ENCODE assay signal across 8 mouse cellular contexts in the genomic region with DNA sequence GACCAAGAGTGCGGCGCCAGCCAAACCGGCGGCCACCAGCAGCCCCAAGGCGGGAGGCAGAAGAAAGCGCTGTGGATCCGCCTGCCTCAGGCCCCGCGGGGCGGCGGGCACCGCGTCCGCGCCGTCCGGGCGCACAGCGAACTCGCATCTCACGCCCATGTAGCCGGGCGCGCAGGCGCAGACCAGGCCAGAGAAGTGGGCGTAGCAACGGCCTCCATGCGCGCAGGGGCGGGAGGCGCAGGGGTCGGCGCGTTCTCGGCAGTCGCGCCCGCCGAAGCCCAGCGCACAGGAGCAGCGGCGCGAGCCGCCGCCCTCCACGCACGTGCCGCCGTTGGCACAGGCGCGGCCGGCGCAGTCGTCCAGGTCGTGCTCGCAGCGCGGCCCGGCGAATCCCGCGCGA. TPM values are rescaled to one million over a fixed set of nuclear protein-coding genes. Genes with fewer than 3 reads are reported as not detected.
A peak's percentile ranks its signal among the peaks of the same experiment; 100 is the strongest.
DNase-seq lines count a peak whose midpoint lies in the region; ATAC-seq and TF ChIP-seq lines count a peak whose summit lies in the region.

No protein-coding gene starts in this region.

- H3K9ac ChIP-seq in ES-E14 (ENCODE audit: insufficient read depth, low read depth, low read length, poor library complexity, severe bottlenecking), result peak overlapping the region; percentile 74
- peak overlapping the region; percentile 73 for H3K9ac ChIP-seq in hindbrain, embryonic 13.5 days

- H3K9me3 ChIP-seq in ES-E14 (ENCODE audit: control insufficient read depth, insufficient read depth, low read depth, low read length), result no peaks in the 10 kb centered on the region
- H3K9me3 ChIP-seq in forebrain, embryonic 10.5 days, result no peaks in the 10 kb centered on the region
- no peaks in the 10 kb centered on the region for H3K9me3 ChIP-seq in hindbrain, embryonic 13.5 days

- no peaks in the 10 kb centered on the region for H3K36me3 ChIP-seq in ES-E14 (ENCODE audit: control insufficient read depth, insufficient read depth, low read length, poor library complexity, severe bottlenecking)
- peaks cover 4% of the 10 kb centered on the region; the same call in 1 of the 2 replicates for H3K36me3 ChIP-seq in forebrain, embryonic 10.5 days (replicated peaks)
- H3K36me3 ChIP-seq in hindbrain, embryonic 13.5 days, result no peaks in the 10 kb centered on the region

- H3K4me1 ChIP-seq in ES-E14 (ENCODE audit: control insufficient read depth in 2 of 2, insufficient read depth in 2 of 2, low read length in 2 of 2, poor library complexity in 1 of 2), result peaks cover 0 to 12% of the 10 kb centered on the region in 2 experiments; a peak in 1 of 4 replicates
- peaks cover 39% of the 10 kb centered on the region for H3K4me1 ChIP-seq in forebrain, embryonic 10.5 days
- peaks cover 44% of the 10 kb centered on the region for H3K4me1 ChIP-seq in hindbrain, embryonic 13.5 days (replicated peaks)

- no peak overlapping the region for H3K27ac ChIP-seq in ES-E14 (ENCODE audit: insufficient read depth, low read depth, low read length, poor library complexity, severe bottlenecking)
- peak overlapping the region; percentile 75 for H3K27ac ChIP-seq in forebrain, embryonic 10.5 days
- no peak overlapping the region for H3K27ac ChIP-seq in hindbrain, embryonic 13.5 days

- H3K4me2 ChIP-seq in hindbrain, embryonic 13.5 days, result peak overlapping the region; percentile 76

- peaks cover 100% of the 10 kb centered on the region for H3K27me3 ChIP-seq in forebrain, embryonic 10.5 days (ENCODE audit: poor library complexity, severe bottlenecking)
- H3K27me3 ChIP-seq in hindbrain, embryonic 13.5 days, result peaks cover 76% of the 10 kb centered on the region

- in situ Hi-C loops in ES-E14 (cut with MboI; ENCODE audit: low sequenced_read_pairs in 2 of 2, unreplicated experiment in 2 of 2), result no loop called here

- DNase-seq in ES-E14 (ENCODE audit: low read depth, low spot score), result no peak
- DNase-seq in adrenal gland, adult 18-20 months (ENCODE audit: low spot score in 2 of 2), result peak; percentile 49 to 57
- peak; percentile 78 for DNase-seq in forebrain, embryonic 10.5 days (ENCODE audit: extremely low spot score, low spot score)
- peak; percentile 60 to 61 for DNase-seq in layer of hippocampus, postnatal 25 days (ENCODE audit: extremely low spot score in 1 of 2, low spot score in 1 of 2)
- peak; percentile 38 for DNase-seq in lung, postnatal 36 days
- peak; percentile 77 for DNase-seq in right cerebral cortex, postnatal 14 days
- DNase-seq in spleen, adult 12 weeks (ENCODE audit: low spot score), result no peak

- ATAC-seq in hindbrain, embryonic 13.5 days (ENCODE audit: low FRiP score), result peak; percentile 67

- peak overlapping the region; percentile 65 to 66 for H3K4me3 ChIP-seq in ES-E14 (ENCODE audit: insufficient read depth in 1 of 2, low read depth in 1 of 2, low read length in 2 of 2, poor library complexity in 1 of 2, severe bottlenecking in 1 of 2)
- H3K4me3 ChIP-seq in forebrain, embryonic 10.5 days, result peak overlapping the region; percentile 61
- peak overlapping the region; percentile 56 for H3K4me3 ChIP-seq in hindbrain, embryonic 13.5 days

- WGBS in forebrain, embryonic 10.5 days, result under 1% methylated on average over 63 of the region's 63 CpGs
- under 1% methylated on average over 63 of the region's 63 CpGs for WGBS in hindbrain, embryonic 13.5 days

TF ChIP-seq in ES-E14, 5 proteins besides CTCF, POLR2A, EP300 and RAD21:
- no peak for TF ChIP-seq ZNF384 (IDR thresholded peaks at IDR 0.05; ENCODE audit: low read depth, low read length)

RNA-seq across cellular contexts. Expression of a gene that starts 3.5 kb away (rescaled TPM):
- total RNA-seq in ES-E14 (2012; rRNA removed), result 0.16 and 0.58 TPM in 2 replicates
- total RNA-seq in adrenal gland, adult 18-20 months (2021), result not detected
- 0.50 and 0.66 TPM in 2 replicates for polyA plus RNA-seq in forebrain, embryonic 10.5 days (2016; fragmentation: Nextera tagmentation; extraction: Ambion mirVana)
- 0.74 and 1.2 TPM in 2 replicates for polyA plus RNA-seq in hindbrain, embryonic 13.5 days (2015; fragmentation: Nextera tagmentation; extraction: Ambion mirVana)
- under 1 TPM; 0.27 to 0.38 TPM for total RNA-seq in layer of hippocampus, postnatal 25 days (2021)

RNA-seq across cellular contexts. Expression of a gene that starts 7.6 kb away (rescaled TPM):
- total RNA-seq in ES-E14 (2012; rRNA removed), result 4.1 and 17.4 TPM in 2 replicates
- total RNA-seq in adrenal gland, adult 18-20 months (2021), result under 1 TPM in 1 of 2 experiments, not detected in 1; 0.35 TPM
- polyA plus RNA-seq in forebrain, embryonic 10.5 days (2016; fragmentation: Nextera tagmentation; extraction: Ambion mirVana), result 13.4 and 13.7 TPM in 2 replicates
- polyA plus RNA-seq in hindbrain, embryonic 13.5 days (2015; fragmentation: Nextera tagmentation; extraction: Ambion mirVana), result 22.2 and 24.5 TPM in 2 replicates
- 1 to 10 TPM; 2.5 to 3.0 TPM for total RNA-seq in layer of hippocampus, postnatal 25 days (2021)

RNA-seq across cellular contexts. Expression of a gene that starts 16.9 kb away (rescaled TPM):
- 4.3 and 4.6 TPM in 2 replicates for total RNA-seq in ES-E14 (2012; rRNA removed)
- total RNA-seq in adrenal gland, adult 18-20 months (2021), result 10 to 100 TPM in 1 of 2 experiments, 1 to 10 TPM in 1; 9.4 to 10.1 TPM
- 9.6 and 9.7 TPM in 2 replicates for polyA plus RNA-seq in forebrain, embryonic 10.5 days (2016; fragmentation: Nextera tagmentation; extraction: Ambion mirVana)
- polyA plus RNA-seq in hindbrain, embryonic 13.5 days (2015; fragmentation: Nextera tagmentation; extraction: Ambion mirVana), result 36.0 and 36.9 TPM in 2 replicates
- 10 to 100 TPM; 35.6 to 39.2 TPM for total RNA-seq in layer of hippocampus, postnatal 25 days (2021)

RNA-seq across cellular contexts. Expression of a gene that starts 17.4 kb away (rescaled TPM):
- total RNA-seq in ES-E14 (2012; rRNA removed), result 124 and 159 TPM in 2 replicates
- total RNA-seq in adrenal gland, adult 18-20 months (2021), result 10 to 100 TPM; 72.4 to 98.0 TPM
- polyA plus RNA-seq in forebrain, embryonic 10.5 days (2016; fragmentation: Nextera tagmentation; extraction: Ambion mirVana), result 238 and 253 TPM in 2 replicates
- polyA plus RNA-seq in hindbrain, embryonic 13.5 days (2015; fragmentation: Nextera tagmentation; extraction: Ambion mirVana), result 134 and 136 TPM in 2 replicates
- 10 to 100 TPM; 37.7 to 47.0 TPM for total RNA-seq in layer of hippocampus, postnatal 25 days (2021)

RNA-seq across cellular contexts. Expression of a gene that starts 26.8 kb away (rescaled TPM):
- total RNA-seq in ES-E14 (2012; rRNA removed), result 15.3 and 18.5 TPM in 2 replicates
- 10 to 100 TPM; 22.3 to 27.8 TPM for total RNA-seq in adrenal gland, adult 18-20 months (2021)
- 1.4 and 1.7 TPM in 2 replicates for polyA plus RNA-seq in forebrain, embryonic 10.5 days (2016; fragmentation: Nextera tagmentation; extraction: Ambion mirVana)
- 4.3 and 4.6 TPM in 2 replicates for polyA plus RNA-seq in hindbrain, embryonic 13.5 days (2015; fragmentation: Nextera tagmentation; extraction: Ambion mirVana)
- 10 to 100 TPM; 53.5 to 62.9 TPM for total RNA-seq in layer of hippocampus, postnatal 25 days (2021)

Comparison
In these comparisons a context has a peak if more than half of its experiments do, and no peak if none do; other contexts are left out.
1. DNase-seq: peak in adrenal gland, adult 18-20 months (2 of 2), forebrain, embryonic 10.5 days (single experiment), layer of hippocampus, postnatal 25 days (2 of 2), lung, postnatal 36 days (single experiment) and right cerebral cortex, postnatal 14 days (single experiment); none in ES-E14 (single experiment) and spleen, adult 12 weeks (single experiment).
2. Peak in every context shown above with its lines, with median percentiles within 50 percentile points of each other: H3K4me3 ChIP-seq.